8 mouse cellular contexts compared by ENCODE assay signal in genomic region chr11:6547037-6547680, GRCm38 (mm10). TPM values are rescaled to one million over a fixed set of nuclear protein-coding genes. Genes with fewer than 3 reads are reported as not detected.
DNase-seq lines count a peak whose midpoint lies in the region; ATAC-seq and TF ChIP-seq lines count a peak whose summit lies in the region.

No protein-coding gene starts in this region.

- 1% methylated on average over 20 of the region's 41 CpGs for WGBS in hindbrain, postnatal 0 days

- DNase-seq in ZHBTc4 (ENCODE audit: low read depth, low spot score): peak; percentile 42
- DNase-seq in cerebellum, postnatal 4 days (ENCODE audit: low spot score in 2 of 2): peak; percentile 27 to 50
- peak; percentile 72 for DNase-seq in gastrocnemius, postnatal 14 days
- DNase-seq in hindbrain, postnatal 0 days (ENCODE audit: low spot score): peak; percentile 57
- peak; percentile 63 for DNase-seq in left cerebral cortex, postnatal 4 days
- peak; percentile 51 for DNase-seq in right cerebral cortex, postnatal 14 days
- peak; percentile 22 for DNase-seq in urinary bladder, postnatal 10 days (ENCODE audit: low spot score)

- peaks cover 8% of the 10 kb centered on the region for H3K4me1 ChIP-seq in hindbrain, postnatal 0 days (ENCODE audit: insufficient read depth, low read length)

- H3K4me2 ChIP-seq in hindbrain, postnatal 0 days (ENCODE audit: low read depth, low read length): peak overlapping the region; percentile 79

- H3K4me3 ChIP-seq in hindbrain, postnatal 0 days (ENCODE audit: low read length): peak overlapping the region; percentile 67

- H3K27me3 ChIP-seq in hindbrain, postnatal 0 days (ENCODE audit: insufficient read depth, low read length): no peaks in the 10 kb centered on the region

- H3K9me3 ChIP-seq in hindbrain, postnatal 0 days (ENCODE audit: low read length): no peaks in the 10 kb centered on the region

- H3K36me3 ChIP-seq in hindbrain, postnatal 0 days (ENCODE audit: insufficient read depth, low read length): no peaks in the 10 kb centered on the region

- no peak for TF ChIP-seq CTCF in hindbrain, postnatal 0 days (IDR thresholded peaks at IDR 0.05; ENCODE audit: low read depth)

- peak overlapping the region; percentile 86 for H3K9ac ChIP-seq in hindbrain, postnatal 0 days (replicated peaks; ENCODE audit: low read length)

- intact Hi-C loops in gastrocnemius, postnatal 14 days (cut with DNase I; ENCODE audit: low total_unique reads): no loop called here
- intact Hi-C loops in left cerebral cortex, postnatal 4 days (cut with DNase I): no loop called here

- peak; percentile 57 for ATAC-seq in hindbrain, postnatal 0 days
- peak; percentile 35; the same call in 1 of the 2 replicates for ATAC-seq in megakaryocyte-erythroid progenitor cell, adult 5-6 weeks (replicated peaks; ENCODE audit: low FRiP score, low TSS enrichment, poor library complexity, severe bottlenecking)

- peak overlapping the region; percentile 92 for H3K27ac ChIP-seq in hindbrain, postnatal 0 days

RNA-seq across cellular contexts. Expression of gene Ccm2, which starts 0.5 kb away (rescaled TPM):
- 10 to 100 TPM; 20.8 to 21.6 TPM for total RNA-seq in gastrocnemius, postnatal 14 days (2021)
- 62.8 and 77.5 TPM in 2 replicates for total RNA-seq in hindbrain, postnatal 0 days (2014; rRNA removed)
- 74.1 and 80.2 TPM in 2 replicates for polyA plus RNA-seq in hindbrain, postnatal 0 days (2015; fragmentation: Nextera tagmentation; extraction: Ambion mirVana)
- 10 to 100 TPM; 55.6 to 58.9 TPM for total RNA-seq in left cerebral cortex, postnatal 4 days (2021)
- 45.8 and 55.6 TPM in 2 replicates for total RNA-seq in megakaryocyte-erythroid progenitor cell, adult 5-6 weeks (2014; fragmentation: Nextera tagmentation)
- 26.8 and 32.7 TPM in 2 replicates for total RNA-seq in megakaryocyte-erythroid progenitor cell, adult 5-6 weeks (2017)

RNA-seq across cellular contexts. Expression of gene Myo1g, which starts 26.4 kb away (rescaled TPM):
- 1 to 10 TPM in 1 of 2 experiments, under 1 TPM in 1; 0.94 to 1.2 TPM for total RNA-seq in gastrocnemius, postnatal 14 days (2021)
- 0.68 and 1.0 TPM in 2 replicates for total RNA-seq in hindbrain, postnatal 0 days (2014; rRNA removed)
- polyA plus RNA-seq in hindbrain, postnatal 0 days (2015; fragmentation: Nextera tagmentation; extraction: Ambion mirVana): 0.39 and 0.50 TPM in 2 replicates
- total RNA-seq in left cerebral cortex, postnatal 4 days (2021): under 1 TPM; 0.46 to 0.74 TPM
- total RNA-seq in megakaryocyte-erythroid progenitor cell, adult 5-6 weeks (2014; fragmentation: Nextera tagmentation): 7.3 and 16.1 TPM in 2 replicates
- total RNA-seq in megakaryocyte-erythroid progenitor cell, adult 5-6 weeks (2017): 5.4 and 8.6 TPM in 2 replicates

RNA-seq across cellular contexts. Expression of gene Nacad, which starts 58.7 kb away (rescaled TPM):
- total RNA-seq in gastrocnemius, postnatal 14 days (2021): under 1 TPM; 0.18 to 0.82 TPM
- 84.0 and 84.9 TPM in 2 replicates for total RNA-seq in hindbrain, postnatal 0 days (2014; rRNA removed)
- 54.7 and 56.7 TPM in 2 replicates for polyA plus RNA-seq in hindbrain, postnatal 0 days (2015; fragmentation: Nextera tagmentation; extraction: Ambion mirVana)
- 10 to 100 TPM; 94.4 to 99.0 TPM for total RNA-seq in left cerebral cortex, postnatal 4 days (2021)
- not detected in 2 replicates for total RNA-seq in megakaryocyte-erythroid progenitor cell, adult 5-6 weeks (2014; fragmentation: Nextera tagmentation)
- total RNA-seq in megakaryocyte-erythroid progenitor cell, adult 5-6 weeks (2017): not detected in 2 replicates

Comparison
In these comparisons a context has a peak if more than half of its experiments do, and no peak if none do; other contexts are left out.
1. Peak in every context shown above with its lines: DNase-seq, ATAC-seq, H3K4me3 ChIP-seq and H3K27ac ChIP-seq.
2. DNase-seq: peak in every context shown above with its lines; median percentile 72 in gastrocnemius, postnatal 14 days; 63 in left cerebral cortex, postnatal 4 days; 57 in hindbrain, postnatal 0 days; 51 in right cerebral cortex, postnatal 14 days; 42 in ZHBTc4; 38 in cerebellum, postnatal 4 days; 22 in urinary bladder, postnatal 10 days.
3. RNA of gene Nacad, which starts 58.7 kb away (total RNA-seq): 94.4 to 99.0 TPM in left cerebral cortex, postnatal 4 days and 84.0 to 84.9 TPM in hindbrain, postnatal 0 days; 0.18 to 0.82 TPM in gastrocnemius, postnatal 14 days and not detected in megakaryocyte-erythroid progenitor cell, adult 5-6 weeks; every median in the first group is over 10 times any median in the second.